Mouse (Mus musculus): Measurements from ENCODE around the gene Chl1. TPM values are rescaled to one million over a fixed set of nuclear protein-coding genes. Genes with fewer than 3 reads are reported as not detected.

The Chl1 gene
- polyA plus RNA-seq, 2 experiments from 2014 or later, result not detected

DNA sequence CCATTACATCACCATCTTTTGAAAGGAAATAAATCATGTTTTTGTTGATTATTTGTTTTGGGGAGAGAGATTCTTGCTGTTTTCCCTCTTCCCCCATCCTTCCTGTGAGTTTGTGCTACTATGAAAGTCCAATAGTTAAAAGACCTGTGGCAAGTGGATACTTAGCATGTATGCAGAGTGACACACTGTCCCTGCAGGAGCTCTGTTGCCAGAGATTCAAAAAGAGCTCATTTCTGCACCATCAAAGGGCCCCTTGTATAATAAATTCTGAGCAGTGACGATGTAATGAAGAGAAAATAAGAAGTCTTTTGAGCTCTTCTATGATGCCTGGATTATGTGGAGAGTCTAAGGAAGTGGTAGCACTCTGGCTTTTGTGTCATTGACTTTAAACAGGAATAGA lies 33.4 kb downstream of the Chl1 start:
- no peak for ATAC-seq

DNA sequence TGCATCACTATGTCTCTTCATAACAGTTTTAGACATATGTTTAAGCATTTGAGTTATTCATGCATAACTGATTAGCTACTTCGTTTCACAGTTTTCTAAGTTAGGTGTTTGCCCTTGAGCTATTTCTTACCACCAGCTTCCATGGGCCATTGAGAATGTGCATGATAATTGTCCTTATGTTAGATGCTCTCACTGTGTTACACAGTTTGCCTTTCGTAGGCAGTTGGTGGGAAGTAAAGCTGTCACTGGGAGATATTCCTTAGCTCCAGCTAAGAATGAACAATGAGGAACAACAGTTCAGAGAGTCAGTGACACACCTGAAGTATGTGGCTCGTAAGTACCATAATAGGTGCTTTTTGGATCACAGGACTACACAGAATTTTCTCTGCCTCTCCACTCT lies 35.9 kb downstream of the Chl1 start:
- no peak for ATAC-seq

DNA sequence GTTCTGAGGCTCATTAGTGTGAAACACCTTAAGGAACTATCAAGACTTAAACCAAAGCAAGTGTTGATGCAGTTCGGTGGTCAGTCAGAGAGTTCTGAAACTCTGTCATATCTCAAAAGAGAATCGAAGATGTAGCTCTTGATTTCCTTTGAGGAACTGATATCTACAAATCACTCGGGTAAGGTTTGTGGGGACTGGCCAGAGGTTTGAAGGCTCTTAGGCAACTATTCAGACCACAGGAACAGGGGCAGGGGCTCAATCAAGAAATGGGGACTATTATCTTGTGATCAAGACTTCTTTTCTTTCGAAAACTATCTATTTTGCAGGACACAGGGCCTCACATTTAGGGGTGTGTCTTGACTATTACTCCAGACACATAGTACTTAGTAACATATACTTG lies 39.5 kb downstream of the Chl1 start:
- no peak for ATAC-seq

DNA sequence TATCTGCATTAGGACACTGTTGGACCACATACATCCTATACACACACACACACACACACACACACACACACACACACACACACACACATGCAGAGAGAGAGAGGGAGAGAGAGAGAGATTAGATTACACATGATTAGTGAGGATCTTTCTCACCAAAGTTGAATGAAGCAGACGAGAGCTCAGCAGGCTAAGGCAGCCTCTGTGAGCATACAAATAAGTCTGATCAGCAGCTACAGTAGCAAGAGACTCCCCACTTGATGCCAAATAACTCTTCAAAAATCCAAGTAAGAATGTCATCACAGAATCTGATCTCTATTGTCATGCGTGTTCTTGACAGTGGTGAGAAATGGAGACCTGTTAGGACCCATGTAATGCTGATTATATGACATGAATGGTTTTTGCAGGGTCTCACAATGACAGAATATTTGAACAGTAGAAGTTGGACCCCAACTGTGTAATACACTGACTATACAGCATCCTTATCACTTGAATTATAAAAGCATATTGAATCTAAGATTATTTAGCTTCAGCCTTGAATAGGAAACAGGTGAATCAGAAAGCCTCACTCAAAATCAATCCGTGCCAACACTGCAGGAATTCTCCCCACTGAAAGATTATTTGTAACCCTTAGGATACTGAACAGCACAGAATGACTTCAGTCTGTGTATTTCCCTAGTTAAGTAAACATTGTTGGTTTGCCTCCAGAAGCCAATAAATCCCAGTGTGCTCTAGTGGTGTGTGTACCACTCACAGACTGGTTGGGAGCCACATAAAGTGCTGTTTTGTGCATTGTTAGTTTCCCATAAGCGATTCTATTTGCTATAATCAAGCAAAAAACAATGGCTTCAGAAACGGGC lies 47.9 kb downstream of the Chl1 start:
- no peak for ATAC-seq

DNA sequence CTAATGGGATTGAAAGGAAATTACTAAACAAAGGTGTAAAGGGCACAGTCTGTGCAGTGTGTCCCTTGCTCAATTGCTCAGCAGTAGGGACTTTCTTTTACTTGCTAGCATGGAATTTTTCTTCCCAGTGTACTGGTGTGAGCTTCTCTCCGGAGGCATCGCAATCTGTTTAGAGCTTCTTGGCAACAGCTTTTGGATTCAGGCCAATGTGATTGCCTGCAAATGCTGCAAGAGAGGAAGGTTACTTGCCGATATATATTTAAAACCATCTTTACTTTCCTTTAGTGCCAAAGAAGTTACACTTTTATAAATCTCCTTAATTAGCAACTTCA lies 48.5 kb downstream of the Chl1 start:
- ATAC-seq, result no peak

DNA sequence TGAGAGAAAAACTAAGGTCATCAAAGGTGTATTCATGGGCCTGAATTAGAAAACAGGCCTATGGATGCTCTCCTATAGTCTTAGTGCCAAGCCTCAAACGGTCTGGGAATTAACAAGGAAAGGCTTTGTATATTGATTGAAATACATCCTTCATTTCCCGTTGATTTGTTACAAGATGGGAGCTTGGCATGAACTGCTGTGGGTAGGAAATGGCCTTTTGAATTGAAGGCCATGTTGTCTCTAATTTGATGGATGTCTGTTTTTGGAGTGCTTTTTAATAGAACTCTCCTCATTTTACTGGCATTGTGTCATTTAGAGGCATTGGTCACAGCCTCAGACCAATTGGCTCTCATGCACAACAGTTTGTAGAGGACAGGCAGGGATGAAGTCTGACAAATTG lies 49.0 kb downstream of the Chl1 start:
- no peak for ATAC-seq

DNA sequence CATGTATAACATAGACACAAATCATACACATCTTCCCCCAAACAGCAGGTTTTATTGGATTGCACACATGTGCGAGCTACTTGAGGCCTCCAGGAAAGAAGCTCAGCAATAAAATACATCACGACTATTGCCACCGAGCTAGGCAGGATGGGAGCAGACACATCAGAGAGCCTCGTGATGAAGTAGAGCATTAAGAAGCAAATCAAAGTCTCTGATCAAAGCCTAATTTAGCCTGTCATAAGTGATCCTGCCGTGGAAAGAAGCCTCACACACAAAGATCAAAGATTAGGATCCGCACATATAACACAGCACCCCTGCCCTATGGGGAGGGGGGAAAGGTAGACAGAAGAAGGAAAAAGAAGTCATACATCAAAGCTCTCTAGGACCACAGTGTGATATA lies 54.4 kb downstream of the Chl1 start:
- no peak for ATAC-seq

DNA sequence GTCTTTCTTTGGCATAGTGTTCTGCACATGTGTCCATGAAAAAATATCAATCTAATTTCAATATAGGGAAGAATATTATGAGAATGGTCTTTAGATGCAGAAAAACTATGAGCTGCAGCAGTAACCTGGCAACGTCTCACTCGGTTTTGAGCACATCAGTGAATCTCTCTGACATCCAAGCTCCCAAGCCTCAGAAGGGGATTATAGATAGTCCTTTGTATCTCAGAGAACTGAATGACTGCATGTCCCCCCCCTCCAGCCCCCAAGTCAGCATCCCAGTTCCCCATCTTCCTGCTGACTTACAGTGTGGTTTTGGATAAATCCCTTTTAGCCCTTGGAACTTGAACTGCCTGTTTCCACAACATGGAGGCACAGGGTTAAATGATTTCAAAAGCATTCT lies 56.9 kb downstream of the Chl1 start:
- no peak for ATAC-seq

DNA sequence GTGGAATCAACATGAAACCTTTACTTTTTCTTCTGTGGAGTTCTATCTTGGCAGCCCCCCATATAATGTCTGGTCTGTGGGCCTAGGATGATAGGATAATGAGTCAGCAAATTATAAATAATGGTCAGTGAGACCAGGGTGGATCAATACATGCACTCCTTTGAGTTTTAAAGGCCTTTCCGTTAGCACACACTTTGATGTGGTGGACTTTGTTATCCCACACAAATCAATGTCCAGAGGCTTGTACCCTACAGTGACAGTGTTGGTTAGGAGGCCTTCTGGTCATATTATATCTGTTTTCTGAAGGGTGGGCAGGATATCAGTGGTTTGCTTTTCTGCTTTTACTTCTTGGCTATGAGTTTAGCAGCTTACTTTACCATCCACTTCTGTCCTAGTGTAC lies 62.3 kb downstream of the Chl1 start:
- ATAC-seq, result no peak

DNA sequence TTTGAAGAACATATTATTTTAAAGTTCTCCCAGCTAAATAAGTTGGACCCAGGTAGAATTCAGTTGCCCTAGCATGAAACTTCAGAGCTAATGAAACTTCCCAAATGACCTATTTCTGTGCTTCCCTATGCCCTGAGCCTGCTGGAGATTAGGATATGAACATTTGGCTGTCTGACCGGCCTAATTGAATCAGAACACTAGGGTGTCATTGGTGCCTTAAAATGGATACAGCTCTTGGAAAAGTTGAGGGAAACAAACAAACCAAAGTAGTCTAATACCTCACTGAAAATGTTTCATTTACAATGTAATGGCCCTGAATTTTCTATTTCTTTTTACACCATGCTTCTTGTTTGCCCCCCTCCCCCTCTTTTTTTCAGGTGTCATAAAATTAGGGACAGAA lies 73.8 kb downstream of the Chl1 start:
- no peak for ATAC-seq

DNA sequence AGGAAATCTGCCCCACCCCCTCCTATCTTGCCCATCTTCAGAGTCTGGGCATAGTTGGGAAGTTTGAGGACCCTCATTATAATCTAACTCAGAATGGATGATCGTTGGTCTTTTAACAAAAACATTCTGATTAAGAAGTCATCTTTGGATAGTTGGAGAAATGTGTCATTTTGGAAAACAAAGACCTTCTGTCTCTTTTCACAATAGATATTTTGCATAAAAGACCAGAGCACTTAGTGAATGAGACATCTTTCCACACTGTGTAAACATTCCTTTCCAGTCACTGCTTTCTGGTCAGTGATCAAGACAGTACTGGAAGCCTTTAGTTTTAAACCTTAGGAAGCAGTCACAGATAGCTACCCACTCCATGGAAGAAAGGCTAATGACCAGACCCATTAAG lies 75.3 kb downstream of the Chl1 start:
- no peak for ATAC-seq

DNA sequence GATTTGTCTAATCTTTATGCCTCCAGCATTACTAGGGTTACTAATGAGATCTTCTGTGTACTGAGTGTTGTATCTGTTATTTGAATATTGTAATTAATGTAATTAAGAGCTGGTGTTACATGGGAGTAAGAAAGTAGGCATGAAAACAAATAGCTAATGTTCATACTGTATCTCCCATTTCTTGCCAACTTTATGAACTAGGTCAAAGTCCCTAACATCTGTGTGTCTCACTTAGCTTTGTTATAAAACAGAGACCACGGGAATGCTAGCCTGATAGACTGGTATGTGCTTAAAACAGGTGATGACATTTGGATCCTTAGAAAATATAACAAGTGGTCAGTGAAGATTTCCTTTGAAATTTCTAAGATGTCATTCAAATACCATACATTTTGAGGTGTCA lies 75.7 kb downstream of the Chl1 start:
- no peak for ATAC-seq

DNA sequence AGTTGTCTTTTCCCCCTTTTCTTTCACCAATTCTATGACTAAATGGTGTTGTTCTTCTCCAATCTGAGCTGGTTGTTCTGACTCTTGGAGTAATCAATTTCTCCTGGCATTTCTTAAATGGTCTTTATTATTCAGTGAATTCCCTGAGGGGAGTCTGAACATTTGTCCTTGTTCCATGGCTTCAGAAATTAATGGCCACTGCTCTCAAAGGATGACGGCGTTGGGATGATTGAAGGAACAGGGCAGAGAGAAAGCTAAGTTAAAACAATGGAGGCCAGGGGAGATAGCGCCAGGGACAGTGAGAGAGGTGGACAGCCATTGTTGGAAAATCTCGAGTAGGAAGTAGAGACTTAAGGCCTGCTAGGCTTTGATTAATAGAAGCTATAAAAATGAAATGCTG lies 91.7 kb downstream of the Chl1 start:
- ATAC-seq, result no peak

DNA sequence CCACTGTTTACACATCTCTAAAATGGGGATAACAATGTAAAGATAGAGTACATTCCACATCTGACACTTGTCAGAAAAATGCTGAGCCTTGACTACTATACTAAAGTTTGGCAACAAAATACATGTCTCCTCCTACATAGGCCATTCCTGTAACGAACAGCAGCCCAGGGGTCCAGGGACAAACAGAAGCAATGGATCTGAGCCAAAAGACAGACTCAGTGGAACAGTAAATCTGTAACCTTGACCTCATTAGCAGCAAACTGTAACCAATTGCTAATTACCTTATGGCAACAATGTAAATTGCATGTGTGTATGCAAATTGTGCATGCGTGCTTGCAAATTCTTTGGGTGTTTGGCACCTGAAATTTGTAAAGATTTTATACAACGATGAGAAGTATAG lies 100.3 kb downstream of the Chl1 start:
- ATAC-seq, result no peak

DNA sequence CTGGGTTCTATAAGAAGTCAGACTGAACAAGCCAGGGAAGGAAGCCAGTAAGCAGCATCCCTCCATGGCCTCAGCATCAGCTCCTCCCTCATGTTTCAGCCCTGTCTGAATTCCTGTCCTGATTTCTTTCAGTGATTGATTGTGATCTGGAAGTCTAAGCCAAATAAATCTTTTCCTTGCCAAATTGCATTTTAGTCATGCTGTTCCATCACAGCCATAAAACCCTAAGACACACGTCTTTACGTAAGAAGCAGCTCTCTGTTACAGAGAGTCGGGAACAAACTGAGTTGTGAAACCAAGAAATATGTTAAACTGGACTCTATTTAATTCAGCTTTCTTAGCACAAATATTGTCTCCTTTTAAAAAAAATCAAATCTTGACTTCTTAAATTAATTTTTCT lies 102.2 kb downstream of the Chl1 start:
- ATAC-seq, result no peak

DNA sequence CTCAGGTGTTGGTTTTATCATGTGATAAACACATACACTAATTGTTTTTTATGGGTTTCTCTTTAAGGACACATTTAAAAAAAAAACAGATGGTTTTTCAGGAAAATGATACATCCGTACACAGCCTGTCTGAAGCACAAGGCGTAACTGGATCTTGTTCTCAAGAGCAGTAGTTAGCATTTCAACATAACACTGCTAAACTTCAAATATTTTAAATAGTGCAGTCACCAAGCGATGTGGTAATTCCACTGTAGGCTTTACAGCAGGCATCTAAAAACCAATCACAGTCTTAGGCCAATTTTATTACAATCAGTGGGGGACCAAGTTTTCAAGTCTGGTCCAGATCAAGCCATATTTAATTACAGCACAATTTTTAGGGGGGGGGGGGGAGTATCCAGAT lies 103.3 kb downstream of the Chl1 start:
- no peak for ATAC-seq

DNA sequence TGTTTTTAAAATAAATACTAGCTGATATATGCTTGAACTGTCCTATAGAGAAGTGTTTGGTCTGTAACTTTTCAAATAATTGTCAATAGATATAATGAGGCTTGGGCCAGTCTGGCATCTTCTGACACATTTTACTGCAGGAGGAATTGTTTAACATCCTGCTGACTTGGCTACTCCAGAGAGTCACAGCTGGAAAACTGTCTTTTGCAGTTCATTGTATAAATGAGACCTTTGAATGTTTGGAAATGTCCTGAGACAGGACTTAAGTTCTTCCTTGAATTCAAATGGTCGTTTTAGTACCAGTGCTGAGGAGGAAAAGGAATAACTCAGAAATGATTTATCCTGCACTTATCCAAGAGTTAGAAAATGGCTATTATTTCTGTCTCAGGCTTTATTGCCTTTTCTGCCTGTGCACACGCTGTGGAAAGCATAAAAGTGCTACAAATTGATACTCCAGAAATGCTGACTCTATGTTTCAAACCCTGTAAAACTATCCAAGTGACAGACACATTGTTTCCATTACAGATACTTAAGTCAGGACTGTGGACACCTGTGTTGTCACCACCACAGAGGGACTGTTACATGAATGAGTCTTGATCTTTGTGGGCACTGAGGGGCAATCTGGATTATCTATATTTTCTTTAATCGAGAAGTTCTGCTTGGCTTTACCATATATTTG lies 105.7 kb downstream of the Chl1 start:
- no peak for ATAC-seq

DNA sequence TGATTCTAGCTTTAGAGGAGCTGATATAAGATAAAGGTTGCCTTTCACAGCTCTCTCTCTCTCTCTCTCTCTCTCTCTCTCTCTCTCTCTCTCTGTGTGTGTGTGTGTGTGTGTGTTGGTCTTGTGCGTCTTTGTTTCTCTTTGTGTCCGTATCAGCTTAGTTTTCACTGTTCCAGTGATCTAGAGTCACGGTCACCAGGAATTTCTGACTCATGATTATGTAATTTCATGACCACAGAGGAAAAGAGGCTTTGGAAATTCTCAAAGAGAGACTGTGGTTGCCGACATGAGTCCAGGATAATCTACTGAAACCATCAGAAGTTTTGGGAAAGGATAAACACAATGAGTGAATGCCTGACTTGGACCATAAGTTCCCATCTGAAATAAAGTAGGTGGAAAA lies 110.5 kb downstream of the Chl1 start:
- no peak for ATAC-seq

DNA sequence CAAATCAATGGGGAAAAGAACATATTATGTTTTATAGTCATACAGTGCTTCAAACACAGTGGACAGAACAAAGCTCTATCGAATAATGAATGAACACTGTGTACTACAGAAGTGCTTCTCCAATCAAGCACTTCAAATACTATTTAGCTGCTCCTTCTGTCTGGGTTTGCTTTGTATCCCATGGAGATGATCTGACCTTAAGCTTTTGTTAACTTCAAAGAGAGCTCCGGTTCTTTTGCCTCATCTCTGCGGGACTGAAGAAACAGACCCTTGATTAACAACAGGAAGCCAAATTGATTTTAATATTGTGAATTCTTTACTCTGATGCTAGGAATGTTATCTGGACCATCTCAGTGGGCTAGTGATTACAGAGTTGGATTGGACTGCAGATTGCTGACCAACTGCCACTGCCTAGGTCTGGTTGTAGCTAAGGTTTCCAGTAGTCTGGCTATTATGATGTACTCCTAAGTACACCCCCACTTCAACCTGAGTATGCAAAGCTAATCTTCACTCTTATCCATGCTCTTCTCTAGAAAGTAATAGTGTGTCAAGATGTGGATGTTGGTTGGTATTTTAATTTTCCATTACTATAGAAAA lies 111.8 kb downstream of the Chl1 start:
- no peak for ATAC-seq

DNA sequence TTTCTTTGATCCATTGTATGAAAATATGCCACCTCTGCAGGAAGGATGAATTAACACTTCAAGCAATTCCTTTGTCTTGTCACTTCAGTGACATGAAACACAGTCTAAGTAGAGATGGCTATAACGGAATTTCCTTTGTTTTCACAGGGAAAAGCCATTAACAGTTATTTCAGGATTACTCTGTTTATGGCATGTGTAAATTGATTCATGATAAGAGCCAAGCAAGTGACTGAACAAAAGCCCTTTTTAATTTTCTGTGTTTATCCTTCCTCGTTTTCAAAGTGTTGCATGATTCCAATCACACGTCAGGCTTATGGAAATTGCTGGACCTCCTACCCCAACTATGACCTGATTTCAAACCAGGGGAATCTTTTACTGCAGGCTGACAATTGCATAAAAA lies 122.5 kb downstream of the Chl1 start:
- no peak for ATAC-seq

DNA sequence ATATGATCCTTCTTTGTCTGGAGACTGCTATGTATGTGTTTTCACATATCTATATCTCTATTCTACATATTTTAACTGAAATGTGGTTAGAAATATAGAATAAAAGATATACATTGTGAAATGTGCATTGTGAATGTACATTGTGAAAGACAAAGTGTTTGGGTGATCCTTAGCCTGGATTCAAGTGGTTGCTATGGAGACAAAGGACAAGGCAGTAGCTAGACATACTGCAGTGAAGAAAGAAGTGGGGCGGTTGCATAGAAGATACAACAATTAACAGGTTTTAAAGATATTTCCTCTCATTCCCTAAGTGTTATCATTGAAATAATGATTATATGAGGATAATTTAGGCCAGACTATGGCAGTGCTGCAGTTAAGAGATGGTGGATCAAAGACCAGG lies 146.4 kb downstream of the Chl1 start:
- no peak for ATAC-seq

DNA sequence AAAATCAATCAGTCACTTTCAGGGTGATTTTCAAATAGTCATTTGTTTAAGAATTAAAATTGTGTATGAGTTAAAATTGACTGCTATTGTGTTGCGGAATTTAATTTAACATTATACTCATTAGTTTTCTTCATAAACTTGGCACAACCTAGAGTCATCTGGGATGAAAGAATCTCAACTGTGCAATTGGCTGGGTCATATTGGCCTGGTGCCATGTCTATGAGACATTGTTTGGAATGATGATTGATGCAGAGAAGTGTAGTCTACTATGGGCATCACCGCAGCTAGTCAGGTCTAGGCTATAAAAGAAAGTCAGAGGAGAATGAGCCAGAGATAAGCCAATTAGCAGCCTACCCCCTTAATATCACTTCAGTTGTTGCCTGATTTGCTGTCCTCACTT lies 148.8 kb downstream of the Chl1 start:
- no peak for ATAC-seq

DNA sequence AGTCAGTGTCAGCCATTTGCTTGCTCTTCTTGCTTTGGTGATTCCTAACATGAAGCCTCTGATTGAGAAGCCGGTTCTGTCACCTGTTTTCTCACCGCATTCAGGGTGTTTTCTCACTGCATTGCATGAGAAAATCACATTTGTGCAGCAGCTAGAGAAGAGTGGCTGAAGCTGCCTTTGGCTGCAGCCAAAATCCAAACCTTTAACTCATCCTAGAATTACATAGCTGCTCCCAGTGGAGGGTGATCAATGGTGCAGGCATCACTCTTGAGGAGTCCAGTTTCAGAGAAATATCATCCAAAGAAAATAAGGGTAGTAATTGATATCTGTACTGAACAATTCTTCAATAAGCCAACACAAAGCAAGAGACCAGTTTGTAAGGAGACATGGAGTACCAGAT lies 154.8 kb downstream of the Chl1 start:
- ATAC-seq, result no peak

DNA sequence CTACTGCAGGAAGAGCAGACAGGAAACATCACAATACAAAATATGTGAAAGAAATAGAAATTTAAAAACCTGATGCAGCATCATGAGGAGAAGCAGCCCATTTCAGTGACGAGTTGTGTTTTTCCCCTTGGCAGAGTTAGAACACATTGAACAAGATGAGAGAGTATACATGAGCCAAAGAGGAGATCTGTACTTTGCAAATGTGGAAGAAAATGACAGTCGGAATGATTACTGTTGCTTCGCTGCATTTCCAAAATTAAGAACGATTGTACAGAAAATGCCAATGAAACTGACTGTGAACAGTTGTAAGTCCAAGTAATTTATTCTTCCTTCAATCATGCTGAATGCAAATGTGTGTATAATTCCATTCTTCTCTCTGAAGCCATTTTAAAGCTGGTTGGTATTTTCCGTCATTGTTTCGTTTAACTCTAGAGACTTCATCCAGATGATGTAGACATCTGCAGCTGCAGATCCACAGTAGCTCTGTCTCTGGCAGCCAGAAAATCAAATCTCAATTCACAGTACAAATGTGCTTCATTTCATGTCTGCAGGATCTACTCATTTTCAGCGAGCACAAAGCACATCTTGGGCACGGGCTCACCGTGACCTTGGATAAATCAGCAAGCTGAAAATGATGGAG lies 155.4 kb downstream of the Chl1 start:
- no peak for ATAC-seq

Measured in activated CD4-positive, CD25-positive, alpha-beta regulatory T cell, adult 4 months (primary cell).